ENCODE assay signal across 8 mouse cellular contexts in the genomic region with DNA sequence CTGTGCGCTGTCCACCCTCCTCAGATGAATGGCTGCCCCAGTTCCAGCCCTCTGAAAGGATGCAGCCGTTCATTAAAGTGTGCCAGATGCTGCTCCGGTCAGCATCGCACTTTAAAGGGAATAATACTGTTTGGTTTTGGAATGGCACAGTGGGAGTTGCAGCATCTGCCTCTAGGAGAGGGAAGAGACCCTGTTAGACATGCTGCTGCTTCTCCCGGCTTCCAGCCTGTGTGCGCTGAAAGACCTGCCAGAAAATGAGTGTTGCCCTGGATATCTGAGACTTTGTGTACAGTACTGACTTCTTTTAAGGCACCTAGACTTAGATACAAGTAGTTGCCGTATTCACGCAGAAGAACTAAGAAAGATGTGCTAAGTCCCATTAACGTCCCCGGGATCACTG.
DNase-seq lines count a peak whose midpoint lies in the region; ATAC-seq and TF ChIP-seq lines count a peak whose summit lies in the region.

No protein-coding gene starts in this region.

- no peak for TF ChIP-seq CTCF in midbrain, postnatal 0 days (IDR thresholded peaks at IDR 0.05)

- WGBS in embryonic facial prominence, embryonic 10.5 days = 38% methylated on average over 10 of the region's 10 CpGs
- WGBS in hindbrain, embryonic 14.5 days = 21% methylated on average over 10 of the region's 10 CpGs
- 23% methylated on average over 10 of the region's 10 CpGs for WGBS in midbrain, postnatal 0 days

- H3K4me3 ChIP-seq in ES-E14 (ENCODE audit: insufficient read depth in 1 of 2, low read depth in 1 of 2, low read length in 2 of 2, poor library complexity in 1 of 2, severe bottlenecking in 1 of 2) = peak overlapping the region; percentile 71 to 82
- peak overlapping the region; percentile 42 for H3K4me3 ChIP-seq in embryonic facial prominence, embryonic 10.5 days
- H3K4me3 ChIP-seq in hindbrain, embryonic 14.5 days (replicated peaks; ENCODE audit: low read length) = no peak overlapping the region
- no peak overlapping the region for H3K4me3 ChIP-seq in midbrain, postnatal 0 days (ENCODE audit: low read depth, low read length)

- no peaks in the 10 kb centered on the region for H3K9me3 ChIP-seq in ES-E14 (ENCODE audit: control insufficient read depth, insufficient read depth, low read depth, low read length)
- H3K9me3 ChIP-seq in embryonic facial prominence, embryonic 10.5 days = peaks cover 8% of the 10 kb centered on the region; the same call in 1 of the 2 replicates
- H3K9me3 ChIP-seq in hindbrain, embryonic 14.5 days (ENCODE audit: control insufficient read depth, low read length) = no peaks in the 10 kb centered on the region
- H3K9me3 ChIP-seq in midbrain, postnatal 0 days (ENCODE audit: low read length) = no peaks in the 10 kb centered on the region

- no peaks in the 10 kb centered on the region for H3K27me3 ChIP-seq in embryonic facial prominence, embryonic 10.5 days (replicated peaks; ENCODE audit: low read depth, poor library complexity, severe bottlenecking)
- no peaks in the 10 kb centered on the region for H3K27me3 ChIP-seq in hindbrain, embryonic 14.5 days (ENCODE audit: control insufficient read depth, insufficient read depth, low read length)
- no peaks in the 10 kb centered on the region for H3K27me3 ChIP-seq in midbrain, postnatal 0 days (ENCODE audit: insufficient read depth, low read length)

- peak overlapping the region; percentile 34; the same call in 1 of the 2 replicates for H3K9ac ChIP-seq in ES-E14 (ENCODE audit: insufficient read depth, low read depth, low read length, poor library complexity, severe bottlenecking)
- H3K9ac ChIP-seq in hindbrain, embryonic 14.5 days = no peak overlapping the region
- no peak overlapping the region for H3K9ac ChIP-seq in midbrain, postnatal 0 days (replicated peaks; ENCODE audit: low read length, poor library complexity, severe bottlenecking)

- peaks cover 9 to 11% of the 10 kb centered on the region in 2 experiments for H3K4me1 ChIP-seq in ES-E14 (ENCODE audit: control insufficient read depth in 2 of 2, insufficient read depth in 2 of 2, low read length in 2 of 2, poor library complexity in 1 of 2)
- peaks cover 74% of the 10 kb centered on the region for H3K4me1 ChIP-seq in embryonic facial prominence, embryonic 10.5 days
- H3K4me1 ChIP-seq in hindbrain, embryonic 14.5 days (replicated peaks; ENCODE audit: control insufficient read depth, insufficient read depth, low read length) = peaks cover 43% of the 10 kb centered on the region
- H3K4me1 ChIP-seq in midbrain, postnatal 0 days (ENCODE audit: insufficient read depth, low read length) = peaks cover 12% of the 10 kb centered on the region

- H3K4me2 ChIP-seq in hindbrain, embryonic 14.5 days (replicated peaks) = peak overlapping the region; percentile 35
- peak overlapping the region; percentile 32 for H3K4me2 ChIP-seq in midbrain, postnatal 0 days (ENCODE audit: low read depth, low read length, poor library complexity, severe bottlenecking)

- in situ Hi-C loops in ES-E14 (cut with MboI; ENCODE audit: low sequenced_read_pairs in 2 of 2, unreplicated experiment in 2 of 2) = no loop called here

- peaks cover 6% of the 10 kb centered on the region for H3K36me3 ChIP-seq in ES-E14 (ENCODE audit: control insufficient read depth, insufficient read depth, low read length, poor library complexity, severe bottlenecking)
- peaks cover 13% of the 10 kb centered on the region for H3K36me3 ChIP-seq in embryonic facial prominence, embryonic 10.5 days (replicated peaks)
- H3K36me3 ChIP-seq in hindbrain, embryonic 14.5 days (replicated peaks; ENCODE audit: control insufficient read depth, insufficient read depth) = no peaks in the 10 kb centered on the region
- H3K36me3 ChIP-seq in midbrain, postnatal 0 days (ENCODE audit: insufficient read depth, low read length) = no peaks in the 10 kb centered on the region

- ATAC-seq in hindbrain, embryonic 14.5 days (ENCODE audit: low FRiP score) = no peak
- no peak for ATAC-seq in midbrain, postnatal 0 days (ENCODE audit: low FRiP score)

- H3K27ac ChIP-seq in ES-E14 (ENCODE audit: insufficient read depth, low read depth, low read length, poor library complexity, severe bottlenecking) = peak overlapping the region; percentile 14; the same call in 1 of the 2 replicates
- H3K27ac ChIP-seq in embryonic facial prominence, embryonic 10.5 days (replicated peaks) = peak overlapping the region; percentile 81
- H3K27ac ChIP-seq in hindbrain, embryonic 14.5 days = peak overlapping the region; percentile 67
- H3K27ac ChIP-seq in midbrain, postnatal 0 days (ENCODE audit: low read depth, low read length) = peak overlapping the region; percentile 52; the same call in 1 of the 2 replicates

- no peak for DNase-seq in ES-E14 (ENCODE audit: low read depth, low spot score)
- DNase-seq in embryonic facial prominence, embryonic 10.5 days (ENCODE audit: low spot score) = no peak
- no peak for DNase-seq in hindbrain, embryonic 14.5 days (ENCODE audit: low spot score)
- DNase-seq in midbrain, postnatal 0 days (ENCODE audit: low spot score) = peak; percentile 64
- no peak for DNase-seq in cerebellum, postnatal 25 days
- DNase-seq in urinary bladder, postnatal 14 days (ENCODE audit: low spot score) = no peak
- DNase-seq in thymus, postnatal 10 days (ENCODE audit: low spot score in 2 of 2) = no peak
- no peak for DNase-seq in cerebellum, postnatal 4 days (ENCODE audit: low spot score in 2 of 2)

TF ChIP-seq in ES-E14, 5 proteins besides CTCF, POLR2A, EP300 and RAD21:
- TF ChIP-seq ZNF384 (IDR thresholded peaks at IDR 0.05; ENCODE audit: low read depth, low read length) (no peak), HCFC1 (IDR thresholded peaks at IDR 0.05; ENCODE audit: borderline replicate concordance, insufficient read depth, low read length) (no peak), CHD2 (IDR thresholded peaks at IDR 0.05; ENCODE audit: low read depth, low read length) (no peak), ZC3H11A (IDR thresholded peaks at IDR 0.05; ENCODE audit: borderline replicate concordance, low read depth, low read length) (no peak), MAFK (IDR thresholded peaks at IDR 0.05; ENCODE audit: insufficient read depth, low read depth, low read length) (no peak)

Comparison
In these comparisons a context has a peak if more than half of its experiments do, and no peak if none do; other contexts are left out.
1. H3K27ac ChIP-seq: peak in every context shown above with its lines; median percentile 81 in embryonic facial prominence, embryonic 10.5 days; 67 in hindbrain, embryonic 14.5 days; 52 in midbrain, postnatal 0 days; 14 in ES-E14.
2. H3K4me3 ChIP-seq: peak in ES-E14 (2 of 2) and embryonic facial prominence, embryonic 10.5 days (single experiment); none in hindbrain, embryonic 14.5 days (single experiment) and midbrain, postnatal 0 days (single experiment).